Mouse (Mus musculus): ENCODE measurements around the gene Ptk7. TPM values are rescaled to one million over a fixed set of nuclear protein-coding genes. Genes with fewer than 3 reads are reported as not detected.

The Ptk7 gene
- total RNA-seq, 2 experiments from 2014 or later: 11.2 to 11.4 TPM

GRCm38 (mm10) chr17:46525065-46525464, 104.2 kb downstream of the Ptk7 start:
- no peak for DNase-seq (ENCODE audit: low spot score in 2 of 2)

DNA sequence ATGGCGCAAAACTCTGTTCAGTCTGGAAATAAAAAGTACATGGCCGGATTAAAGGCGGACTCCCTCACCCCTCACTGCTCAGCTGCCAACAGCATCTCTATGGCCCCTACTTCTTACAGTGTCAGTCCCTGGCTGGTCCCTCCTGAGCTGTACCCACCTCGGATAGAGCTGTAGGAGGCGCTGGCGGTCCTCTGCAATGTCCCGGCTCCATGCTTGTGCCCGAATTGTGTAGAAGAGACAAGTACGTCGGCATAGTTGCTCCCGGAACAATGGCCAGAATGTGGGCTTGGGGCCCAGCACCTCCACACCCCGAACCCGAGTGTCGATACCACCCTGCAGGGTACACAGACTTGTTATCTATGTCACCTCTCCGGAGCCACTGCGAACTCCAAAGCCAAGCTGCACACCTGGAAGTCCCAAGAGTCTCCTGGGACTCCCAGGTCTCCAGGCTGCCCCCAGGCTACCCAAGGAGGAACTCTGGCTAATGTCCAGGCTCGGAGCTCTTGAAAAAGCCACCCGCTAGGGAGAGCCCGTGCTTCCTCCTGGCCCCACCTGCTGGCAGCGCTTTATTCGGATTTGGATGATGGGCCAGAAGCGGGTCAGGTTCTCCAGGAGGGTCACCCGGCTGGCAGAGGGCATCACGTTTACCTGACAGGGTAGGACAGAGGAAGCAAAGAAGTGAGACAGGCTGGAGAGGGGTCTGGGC, 107.2 kb downstream of the Ptk7 start:
- no peak for DNase-seq (ENCODE audit: low spot score in 2 of 2)

- no peak for DNase-seq (ENCODE audit: low spot score in 2 of 2)
Measured at GRCm38 (mm10) chr17:46521174-46521573, 108.1 kb downstream of the Ptk7 start.

- no peak for DNase-seq (ENCODE audit: low spot score in 2 of 2)
Measured at GRCm38 (mm10) chr17:46520385-46520979, 108.8 kb downstream of the Ptk7 start.

GRCm38 (mm10) chr17:46519971-46520370, 109.3 kb downstream of the Ptk7 start:
- no peak for DNase-seq (ENCODE audit: low spot score in 2 of 2)

Small RNA genes within 50 kb of the gene (microRNA-seq; reads per million reads assigned to microRNA genes)
- 1.4 to 3.4 reads per million in 2 experiments for gene Mir6976

Other genes starting within 250 kb of the Ptk7 start
- 10 to 100 TPM; 64.7 to 67.3 TPM for gene Zfp318, start 245.8 kb downstream of the Ptk7 start, total RNA-seq (2021)
- gene Crip3, start 200.6 kb downstream of the Ptk7 start, total RNA-seq (2021): 1 to 10 TPM; 2.8 to 4.1 TPM
- gene Slc22a7, start 191.0 kb downstream of the Ptk7 start, total RNA-seq (2021): under 1 TPM; 0.19 to 0.39 TPM
- gene Ttbk1, start 141.8 kb downstream of the Ptk7 start, total RNA-seq (2021): 100 to 1,000 TPM; 123 to 125 TPM
- 1 to 10 TPM; 5.7 TPM for gene Dnph1, start 132.8 kb downstream of the Ptk7 start, total RNA-seq (2021)
- gene Cul9, start 83.1 kb downstream of the Ptk7 start, total RNA-seq (2021): 10 to 100 TPM; 42.7 to 43.9 TPM
- 10 to 100 TPM; 62.7 to 65.5 TPM for gene Srf, start 73.3 kb downstream of the Ptk7 start, total RNA-seq (2021)
- gene Klc4, start 16.5 kb upstream of the Ptk7 start, total RNA-seq (2021): 10 to 100 TPM; 15.1 to 16.7 TPM
- 10 to 100 TPM; 51.1 to 54.3 TPM for gene Mrpl2, start 16.7 kb upstream of the Ptk7 start, total RNA-seq (2021)
- gene Cul7, start 20.8 kb upstream of the Ptk7 start, total RNA-seq (2021): 10 to 100 TPM; 23.8 to 24.4 TPM
- gene Rrp36, start 44.8 kb upstream of the Ptk7 start, total RNA-seq (2021): 10 to 100 TPM; 12.5 to 15.7 TPM
- 100 to 1,000 TPM in 1 of 2 experiments, 10 to 100 TPM in 1; 98.2 to 103 TPM for gene Mea1, start 49.3 kb upstream of the Ptk7 start, total RNA-seq (2021)
- 100 to 1,000 TPM; 174 to 176 TPM for gene Klhdc3, start 51.4 kb upstream of the Ptk7 start, total RNA-seq (2021)
- gene Ppp2r5d, start 75.6 kb upstream of the Ptk7 start, total RNA-seq (2021): 10 to 100 TPM; 88.1 to 92.2 TPM
- 10 to 100 TPM; 32.0 to 36.8 TPM for gene Pex6, start 82.0 kb upstream of the Ptk7 start, total RNA-seq (2021)
- under 1 TPM; 0.76 to 0.98 TPM for gene Gnmt, start 99.7 kb upstream of the Ptk7 start, total RNA-seq (2021)
- gene Cnpy3, start 122.7 kb upstream of the Ptk7 start, total RNA-seq (2021): 10 to 100 TPM; 53.9 to 57.2 TPM
- gene Ptcra, start 134.2 kb upstream of the Ptk7 start, total RNA-seq (2021): under 1 TPM in 1 of 2 experiments, not detected in 1; 0.31 TPM
- gene 2310039H08Rik, start 143.1 kb upstream of the Ptk7 start, total RNA-seq (2021): 10 to 100 TPM; 12.0 to 12.5 TPM
- gene Rpl7l1, start 153.2 kb upstream of the Ptk7 start, total RNA-seq (2021): 10 to 100 TPM; 47.5 to 48.7 TPM
- 10 to 100 TPM; 38.6 to 43.7 TPM for gene Bicral, start 229.0 kb upstream of the Ptk7 start, total RNA-seq (2021)